Mouse (Mus musculus) 3T3-L1 (cell line): ENCODE results near the gene 4930412O13Rik.
A peak's percentile ranks its signal among the peaks of the same experiment; 100 is the strongest.

Source experiments
- DNase-seq: peaks from one replicate; pipeline ENCODE4 v3.0.0-alpha.2; 2015; ENCODE audit warnings: low read depth, low spot score

The 4930412O13Rik gene

DNA sequence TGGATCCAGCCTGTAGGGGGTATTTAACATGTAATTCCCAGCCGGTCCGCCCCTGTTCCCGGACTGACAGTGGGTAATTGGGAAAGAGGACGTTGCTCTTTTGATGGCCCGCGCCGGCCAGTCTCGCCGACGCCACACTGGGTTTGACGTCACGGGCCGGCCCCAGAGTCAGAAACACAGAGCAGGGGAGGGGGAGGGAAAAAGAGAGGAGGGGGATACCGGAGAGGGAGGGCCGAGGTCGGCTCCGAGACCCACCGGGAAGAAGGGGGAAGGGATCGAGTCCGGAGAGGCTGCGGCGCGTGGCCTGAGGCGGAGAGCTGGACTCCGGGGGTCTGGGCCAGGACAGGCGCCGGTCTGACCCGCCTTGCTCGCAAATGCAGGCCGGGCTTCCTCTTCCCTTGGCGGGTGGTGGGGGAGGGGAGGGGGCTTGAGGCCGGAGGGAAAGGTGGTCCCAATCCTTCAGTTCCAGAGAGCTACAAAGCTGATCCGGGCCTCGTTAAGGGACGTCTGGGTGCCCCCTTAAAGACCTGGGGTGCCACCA is at the start of gene 4930412O13Rik:
TSS of gene 4930412O13Rik (plus strand) at position 202 of the 541 bp plus-strand sequence.
- DNase-seq, result no peak

DNA sequence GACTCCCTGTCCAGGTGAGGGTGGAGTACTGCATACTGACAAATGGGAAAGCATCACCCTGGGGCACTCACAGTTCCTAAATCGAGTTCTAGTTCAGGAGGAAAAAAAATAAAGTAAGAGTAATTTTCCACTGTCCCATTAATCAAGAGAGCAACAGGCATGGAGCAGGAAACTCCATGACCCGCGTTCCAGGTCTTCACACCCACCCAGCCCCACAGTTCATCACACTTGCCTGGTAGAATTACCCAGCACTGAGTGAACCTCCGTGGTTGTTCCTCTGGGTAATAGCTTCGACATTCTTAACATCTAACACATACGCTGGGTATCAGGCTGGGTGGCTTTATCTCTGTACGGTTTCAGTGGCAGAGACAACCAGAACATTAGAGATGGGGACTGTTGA is 47.3 kb upstream of the 4930412O13Rik start:
- no peak for DNase-seq

DNA sequence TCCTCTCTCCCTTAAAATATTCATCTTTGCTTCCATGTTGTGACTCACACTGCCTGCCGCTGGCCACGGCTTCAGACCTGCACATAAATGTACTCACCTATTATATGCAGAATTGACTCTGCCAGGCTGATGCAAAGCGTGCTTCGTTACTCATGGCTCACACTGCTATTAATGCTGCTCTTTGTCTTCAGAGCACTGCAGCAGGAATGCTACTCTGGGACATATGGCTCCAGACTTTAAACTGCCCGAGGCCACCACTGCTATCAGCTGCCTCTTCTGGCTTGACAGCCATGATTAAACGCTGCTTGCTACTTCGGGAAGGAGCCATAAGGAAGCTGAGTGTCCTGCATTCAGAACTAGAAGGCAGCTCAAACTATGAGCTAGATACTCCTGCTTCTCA is 45.9 kb upstream of the 4930412O13Rik start:
- peak; percentile 22 for DNase-seq

DNA sequence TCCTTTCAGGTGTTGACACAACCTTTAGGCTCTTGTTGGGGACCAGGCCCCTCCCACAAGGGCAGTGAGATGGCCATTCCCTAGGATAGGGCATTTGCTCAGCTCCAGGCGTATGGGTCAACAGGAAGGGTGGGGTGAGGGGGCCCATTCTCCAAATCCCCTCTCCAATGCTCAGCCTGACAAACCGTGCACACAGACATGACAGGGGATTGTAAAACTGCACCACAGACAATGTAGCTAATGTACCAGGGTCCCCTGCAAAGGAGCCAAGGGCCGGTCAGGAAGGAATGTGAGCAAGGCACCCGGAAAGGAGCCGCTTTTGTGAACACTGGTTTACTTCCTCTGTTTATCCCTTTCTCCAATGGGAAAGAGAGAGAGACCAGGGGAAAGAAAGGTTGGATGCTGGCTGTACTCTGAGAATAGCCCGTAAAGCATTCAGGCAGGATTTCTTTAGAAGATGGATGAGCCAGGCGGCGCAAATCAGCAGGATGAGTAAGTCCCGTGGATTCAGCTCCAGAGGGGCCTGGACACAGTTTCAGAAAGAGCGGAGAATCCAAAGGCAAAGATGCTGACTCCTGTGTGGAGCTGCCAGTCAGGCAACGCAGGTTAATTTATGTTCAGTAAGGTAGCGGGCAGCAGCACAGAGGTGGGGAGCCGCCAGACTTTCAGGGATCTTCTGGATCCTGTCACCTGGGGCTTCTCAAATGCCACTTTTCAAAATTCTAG is 28.0 kb upstream of the 4930412O13Rik start:
- DNase-seq, result no peak

DNA sequence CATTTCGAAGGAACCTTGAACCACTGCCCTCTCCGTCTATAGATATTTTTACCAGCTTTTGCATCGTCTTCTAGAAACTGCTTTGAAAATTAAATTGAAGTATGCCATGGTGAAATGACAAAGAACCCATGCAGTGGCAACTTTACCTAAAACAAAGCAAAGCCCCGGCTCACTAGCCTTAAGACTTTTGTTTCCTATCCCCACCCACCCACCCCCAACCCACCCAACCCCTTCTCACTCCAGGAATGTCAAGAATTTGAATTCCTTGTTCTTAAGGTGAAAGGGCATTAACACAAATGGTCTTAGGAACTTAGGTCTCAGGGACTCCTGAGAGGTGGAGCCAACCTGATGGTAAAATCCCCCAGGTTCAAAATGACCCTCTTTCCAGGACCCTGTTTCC is 25.2 kb upstream of the 4930412O13Rik start:
- no peak for DNase-seq

DNA sequence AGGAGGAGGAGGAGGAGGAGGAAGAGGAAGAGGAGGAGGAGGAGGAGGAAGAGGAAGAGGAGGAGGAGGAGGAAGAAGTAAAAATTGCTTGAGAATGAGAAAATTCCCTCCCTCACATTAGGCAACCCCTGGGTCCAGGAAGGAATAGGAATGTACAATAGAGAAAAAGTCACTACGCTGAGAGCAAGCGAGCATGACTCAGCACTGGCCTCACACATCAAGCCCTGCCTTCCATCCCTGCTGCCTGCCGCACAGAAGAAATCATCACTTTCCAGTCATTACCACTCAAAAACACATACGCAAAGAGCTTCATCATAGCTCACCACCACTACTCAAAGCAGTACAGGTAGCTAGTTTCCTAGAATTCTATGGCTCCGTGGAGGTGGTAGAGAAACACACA is 20.4 kb upstream of the 4930412O13Rik start:
- peak; percentile 44 for DNase-seq

DNA sequence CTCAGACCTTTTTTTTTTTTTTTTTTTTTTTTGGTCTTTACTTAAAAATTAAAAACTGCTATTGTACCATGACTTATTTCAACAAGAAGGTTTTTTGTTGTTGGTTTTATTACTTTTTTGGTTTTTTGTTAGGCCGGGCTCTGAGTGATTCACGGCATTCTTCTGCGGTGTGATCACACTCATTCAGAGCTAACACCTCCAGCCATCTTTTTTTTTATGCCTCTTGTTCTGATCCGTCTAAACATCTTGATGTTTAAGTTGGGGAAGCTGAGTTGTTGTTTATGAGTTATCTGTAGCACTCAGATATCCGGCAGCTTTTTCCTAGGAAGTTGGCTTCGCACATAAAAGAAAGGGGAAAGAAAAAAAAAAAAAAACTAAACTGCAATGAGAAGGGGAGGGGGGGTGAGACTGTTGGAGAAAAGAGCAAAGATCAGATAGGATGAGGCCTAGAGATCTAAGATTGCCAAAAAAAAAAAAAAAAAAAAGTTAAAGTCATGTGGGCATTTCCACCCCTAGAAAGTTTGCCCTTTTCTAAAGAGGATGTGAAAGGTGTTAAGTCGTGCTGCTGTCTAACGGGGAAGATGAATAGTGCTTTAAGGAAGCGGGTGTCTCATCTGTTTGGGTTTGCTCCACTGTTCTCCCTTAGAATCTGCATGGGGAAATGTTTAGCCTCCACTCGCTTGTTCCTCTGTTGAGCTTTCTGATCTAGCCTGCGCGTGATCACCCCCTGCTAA is 13.8 kb upstream of the 4930412O13Rik start:
- peak; percentile 28 for DNase-seq

DNA sequence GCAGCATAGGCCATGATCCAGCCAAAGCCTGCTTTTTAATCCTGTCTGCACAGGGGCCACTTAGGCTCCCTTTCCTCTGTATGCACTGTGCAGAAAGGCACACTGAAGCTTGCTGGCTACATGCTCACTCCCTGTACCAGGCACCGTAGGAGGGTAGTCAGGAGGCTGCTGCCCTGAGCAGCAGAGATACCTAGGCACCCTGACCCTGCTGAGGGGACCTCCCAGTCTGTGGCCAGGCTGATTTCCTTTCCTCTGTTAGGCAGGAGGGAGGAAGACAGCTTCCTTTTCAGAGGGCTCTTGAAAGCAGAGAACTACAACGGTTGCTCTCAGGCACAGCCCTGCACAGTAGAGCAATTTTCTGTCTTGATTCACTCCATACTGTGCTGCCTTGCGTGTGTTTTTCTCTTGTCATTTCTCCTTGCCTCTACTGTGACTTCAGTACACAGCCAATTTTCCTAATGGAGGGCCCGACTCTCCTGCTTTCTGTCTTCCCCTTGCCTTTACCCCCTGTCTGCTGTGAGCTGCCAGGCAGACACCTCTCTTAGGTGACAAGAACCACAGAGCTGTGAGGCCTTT is 9.8 kb upstream of the 4930412O13Rik start:
- no peak for DNase-seq

DNA sequence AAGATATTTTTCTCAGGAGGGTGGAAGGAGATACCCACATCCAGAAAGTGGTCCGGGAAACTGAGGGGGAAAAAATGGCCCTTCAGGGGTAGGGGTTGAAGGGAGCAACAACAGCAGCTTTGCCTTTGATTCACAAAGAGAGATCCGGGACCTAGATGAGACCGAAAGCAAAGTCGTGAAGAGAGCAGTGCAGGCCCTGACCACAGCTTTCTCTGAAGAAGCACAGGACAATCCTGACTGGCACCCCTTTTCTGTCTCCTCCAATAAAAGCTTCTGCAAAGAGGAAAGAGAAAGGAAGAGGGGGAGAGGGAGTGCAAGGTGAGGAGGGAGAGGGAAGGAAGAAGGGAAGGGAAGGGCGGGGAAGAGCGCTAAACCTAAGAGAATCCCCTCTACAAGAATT is 9.3 kb upstream of the 4930412O13Rik start:
- no peak for DNase-seq

DNA sequence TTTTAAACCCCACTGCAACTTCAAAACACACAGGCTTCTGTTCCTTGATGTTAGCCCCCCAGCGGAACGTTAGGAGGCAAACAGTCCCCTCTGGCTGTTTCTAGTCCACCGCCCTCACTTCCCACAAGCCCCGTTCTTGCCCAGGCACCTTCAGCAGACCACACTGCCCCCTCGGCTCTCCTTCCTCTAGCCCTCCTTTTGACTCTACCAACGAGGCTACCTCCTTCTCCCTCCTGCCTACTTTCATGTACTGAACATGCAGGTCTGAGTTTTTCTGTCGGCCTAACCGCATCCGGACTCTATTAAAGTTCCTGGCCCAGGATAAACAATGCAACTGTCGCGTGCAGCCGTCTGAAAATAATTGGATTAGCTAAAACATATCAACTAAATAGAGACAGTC is 8.4 kb upstream of the 4930412O13Rik start:
- no peak for DNase-seq

DNA sequence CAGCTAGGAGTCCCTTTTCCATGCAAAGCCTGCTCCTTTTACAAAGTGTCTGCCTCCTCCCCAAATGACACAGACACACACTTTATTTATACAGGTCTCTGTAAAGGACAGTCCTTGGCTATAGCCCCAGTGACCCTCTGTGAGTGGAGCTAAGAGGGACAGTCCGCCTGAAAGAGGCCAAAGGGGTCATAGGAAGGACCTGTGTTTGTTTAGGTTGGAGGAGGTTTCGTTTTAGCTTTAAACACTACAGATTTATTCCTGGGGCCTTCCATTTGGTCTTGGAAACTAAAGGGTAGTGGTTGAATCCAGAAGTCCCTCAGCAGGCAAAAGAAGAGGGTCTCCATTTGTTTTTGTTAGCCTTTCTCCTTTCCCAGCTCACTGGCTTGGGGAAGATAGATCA is 7.3 kb upstream of the 4930412O13Rik start:
- DNase-seq, result no peak

DNA sequence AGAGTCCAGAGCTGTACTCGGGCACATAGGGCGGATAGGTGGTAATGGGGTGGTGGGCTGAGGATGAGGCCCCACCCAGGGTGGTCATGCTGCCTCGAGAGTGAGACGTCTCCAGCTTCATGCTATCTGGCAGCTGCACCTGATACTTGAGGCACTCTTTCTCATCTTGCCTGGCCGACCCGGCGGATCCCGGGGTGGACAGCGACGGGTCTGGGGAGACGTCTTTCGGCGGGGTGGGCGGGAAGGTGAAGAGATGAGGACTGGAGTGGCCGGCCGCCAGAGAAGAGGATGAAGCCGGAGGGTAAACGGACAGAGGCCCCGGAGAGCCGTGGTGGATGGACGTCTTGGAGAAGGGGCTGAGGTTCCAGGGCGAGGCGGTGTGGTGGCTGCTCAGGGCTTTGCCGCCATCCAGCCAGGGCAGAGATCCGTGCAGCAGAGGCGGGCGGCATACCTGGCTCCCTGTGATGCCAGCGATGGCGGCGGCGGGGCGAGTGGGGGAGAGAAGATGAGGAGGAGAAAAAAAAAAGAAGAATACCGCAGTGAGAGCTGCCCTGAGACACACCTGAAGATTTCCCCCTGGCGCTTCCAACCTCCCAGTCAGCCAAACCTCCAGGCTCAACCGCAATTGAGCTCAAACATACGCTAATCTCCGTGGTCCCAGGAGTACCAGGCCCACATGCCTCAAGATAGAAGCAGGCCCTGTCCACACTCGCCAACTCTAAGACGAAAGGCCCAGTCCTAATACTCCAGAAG is 6.4 kb upstream of the 4930412O13Rik start:
- DNase-seq, result no peak

DNA sequence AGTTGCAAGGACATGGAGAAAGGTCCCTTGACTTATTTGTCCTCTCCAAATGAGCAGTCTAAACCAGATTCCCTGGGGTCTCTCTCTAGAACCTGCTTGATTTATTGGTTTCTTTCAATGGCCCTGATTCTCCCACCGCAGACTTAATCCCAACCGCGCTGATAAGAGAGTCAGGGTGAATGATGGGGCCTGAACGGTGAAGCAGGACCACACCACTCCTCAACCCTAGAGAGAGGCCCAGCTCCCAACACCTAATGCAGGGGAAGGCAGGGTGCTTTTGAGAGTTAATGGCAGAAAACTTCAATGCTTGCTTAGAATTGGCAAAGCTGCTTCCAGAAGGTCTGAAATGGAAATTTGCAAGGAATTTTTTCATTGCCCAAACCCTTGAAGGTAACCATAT is 5.8 kb upstream of the 4930412O13Rik start:
- DNase-seq, result no peak

DNA sequence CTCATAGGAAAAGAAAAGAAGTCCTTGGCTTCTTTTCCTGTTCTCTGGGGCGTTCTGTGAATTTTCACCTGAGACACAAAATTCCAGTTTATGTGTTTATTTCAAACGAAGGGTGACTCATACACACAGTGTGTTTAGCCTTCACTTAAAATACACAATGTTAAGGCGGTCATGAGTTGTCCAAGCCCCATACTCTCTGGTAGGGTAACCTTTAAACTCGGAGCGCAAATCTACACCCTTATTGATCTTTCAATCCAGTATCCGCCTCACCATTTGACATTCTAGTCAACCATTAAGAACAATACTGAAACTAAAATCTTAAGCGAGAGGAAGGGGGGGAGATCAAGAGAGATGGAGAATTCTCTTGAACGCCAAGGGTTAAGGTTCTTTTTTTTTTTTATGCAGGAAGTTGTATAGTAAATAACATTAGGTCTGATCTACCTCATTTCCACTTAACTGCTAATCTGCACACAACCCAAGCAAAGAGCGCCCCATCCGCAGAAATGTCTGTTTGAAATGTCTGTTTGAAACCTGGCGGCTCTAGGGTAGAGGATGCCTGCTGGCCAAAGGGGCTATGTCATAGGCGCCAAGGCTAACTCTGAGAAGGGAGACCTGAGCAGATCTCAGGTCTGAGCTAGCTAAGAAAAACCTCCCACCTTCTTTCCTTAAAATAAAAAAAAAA is 5.2 kb upstream of the 4930412O13Rik start:
- no peak for DNase-seq

DNA sequence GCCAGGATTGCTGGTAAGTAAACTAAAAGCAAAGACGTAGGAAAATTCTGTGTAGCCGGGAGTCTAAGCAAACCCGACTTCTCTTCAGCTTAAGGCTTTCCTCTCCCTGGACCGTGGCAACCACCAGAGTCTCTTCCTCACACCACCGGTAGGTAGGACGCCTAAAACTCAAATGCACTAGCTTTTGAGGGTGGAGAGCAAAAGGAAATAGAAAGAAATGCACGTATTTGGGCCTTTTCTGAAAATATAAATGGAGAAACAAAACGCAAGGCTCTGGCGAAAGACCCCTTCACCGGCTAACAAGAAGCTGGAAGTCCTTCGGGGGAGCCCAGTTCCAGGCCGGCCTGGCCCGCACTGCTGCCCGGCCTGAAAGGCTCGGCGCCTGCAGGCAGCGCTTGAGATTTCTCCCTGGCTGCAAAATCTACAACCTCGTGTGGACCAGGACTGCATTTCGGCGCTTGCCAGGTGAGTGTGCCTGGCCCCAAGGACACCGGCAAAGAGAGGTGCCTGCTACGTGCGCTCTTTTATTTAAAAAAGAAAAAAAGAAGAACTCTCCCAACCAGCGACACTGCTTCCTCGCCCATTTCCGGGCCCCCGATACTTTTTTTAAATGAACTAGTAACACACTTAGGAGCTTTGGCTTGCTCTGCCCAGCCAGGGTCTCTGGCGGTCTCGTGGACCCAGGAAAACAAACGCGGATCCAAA is 4.3 kb upstream of the 4930412O13Rik start:
- DNase-seq, result no peak

DNA sequence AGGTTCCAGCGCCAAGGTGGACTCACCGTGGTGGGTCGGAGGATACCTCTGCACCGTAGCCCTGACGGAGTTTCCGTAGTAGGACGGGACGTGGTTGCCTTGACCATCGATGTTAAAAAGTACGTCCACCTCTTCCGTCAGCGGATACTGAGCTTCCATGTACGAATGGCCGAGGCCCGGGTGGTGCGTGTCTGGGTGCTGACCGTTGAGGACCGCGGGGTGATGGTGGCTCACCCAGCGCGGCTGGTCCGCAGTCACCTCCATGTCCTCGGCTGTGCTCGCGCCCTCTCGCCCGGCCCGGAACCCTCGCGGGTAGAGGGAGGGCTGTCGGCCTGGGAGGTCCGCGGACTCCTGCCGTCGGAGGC is 3.7 kb upstream of the 4930412O13Rik start:
- DNase-seq, result no peak

DNA sequence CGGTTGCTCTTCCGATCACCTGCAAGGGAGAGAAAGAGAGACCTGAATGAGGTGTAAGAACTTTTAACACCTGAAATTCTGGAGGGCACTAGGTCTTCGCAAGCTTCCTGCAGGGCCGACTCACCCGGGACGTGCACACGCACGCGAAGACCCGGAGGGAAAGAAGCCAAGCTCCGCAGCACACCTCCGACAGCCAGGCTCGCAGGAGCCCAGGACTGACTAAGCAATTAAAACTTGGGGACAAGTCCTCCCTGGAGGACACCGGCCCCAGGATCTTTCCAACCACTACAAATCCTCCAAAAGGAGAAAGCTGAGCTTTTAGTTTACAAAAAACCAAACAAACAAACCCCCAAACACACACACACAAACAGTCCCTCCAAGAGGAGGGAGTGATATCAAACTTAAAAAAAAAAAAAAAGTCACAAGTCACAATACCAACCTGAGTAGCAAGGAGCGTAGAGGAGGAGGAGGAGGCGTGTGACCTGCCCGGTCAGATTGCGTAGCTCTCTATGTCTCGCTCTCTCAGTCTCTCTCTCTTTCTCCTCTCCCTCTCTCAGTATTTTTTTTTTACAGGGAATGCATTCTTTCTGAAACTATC is 3.0 kb upstream of the 4930412O13Rik start:
- DNase-seq, result no peak

DNA sequence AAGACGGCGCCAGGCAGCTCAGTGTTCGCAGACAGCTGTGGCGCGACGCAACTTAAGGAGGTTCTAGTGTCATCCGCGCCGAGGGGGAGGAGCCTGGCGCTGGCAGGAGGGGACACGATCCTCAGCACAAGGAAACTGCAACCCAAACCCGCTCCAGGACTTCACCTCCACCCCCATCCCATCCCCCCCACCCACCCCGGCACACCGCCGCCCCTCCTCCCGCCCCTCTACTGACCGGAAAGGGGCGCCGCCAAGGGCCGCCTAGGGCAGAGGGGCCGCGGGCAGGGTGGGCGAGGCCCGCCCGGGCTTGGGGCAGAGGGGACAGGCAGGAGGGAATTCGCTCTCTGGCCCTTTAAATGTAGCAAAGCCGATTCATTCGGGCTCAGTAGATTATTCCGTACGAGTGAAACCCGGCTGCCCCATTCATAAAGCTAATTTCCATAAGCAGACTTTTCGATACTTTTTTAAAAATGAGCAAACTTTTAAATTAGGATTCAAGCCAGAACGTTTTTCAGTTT is 2.4 kb upstream of the 4930412O13Rik start:
- DNase-seq, result peak; percentile 72

DNA sequence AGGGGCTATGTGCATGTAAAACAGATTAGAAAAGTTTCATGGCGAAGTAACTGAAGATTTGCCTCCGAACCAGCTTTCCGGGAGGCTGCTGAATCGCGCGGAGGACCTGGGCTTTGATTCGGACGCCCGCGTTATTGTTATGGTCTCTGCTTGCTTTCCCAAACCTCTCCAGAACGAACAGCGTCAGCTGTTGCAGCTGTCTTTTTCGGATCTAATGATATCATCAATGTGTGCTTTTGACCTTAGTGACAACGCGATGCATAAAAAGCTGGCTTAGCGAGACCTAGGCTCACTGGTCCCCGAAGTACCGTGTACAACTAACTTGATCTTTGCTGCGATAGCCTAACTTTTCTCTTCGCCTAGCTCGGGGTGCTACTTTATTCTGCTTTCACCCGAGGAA is 2.0 kb upstream of the 4930412O13Rik start:
- DNase-seq, result peak; percentile 71

DNA sequence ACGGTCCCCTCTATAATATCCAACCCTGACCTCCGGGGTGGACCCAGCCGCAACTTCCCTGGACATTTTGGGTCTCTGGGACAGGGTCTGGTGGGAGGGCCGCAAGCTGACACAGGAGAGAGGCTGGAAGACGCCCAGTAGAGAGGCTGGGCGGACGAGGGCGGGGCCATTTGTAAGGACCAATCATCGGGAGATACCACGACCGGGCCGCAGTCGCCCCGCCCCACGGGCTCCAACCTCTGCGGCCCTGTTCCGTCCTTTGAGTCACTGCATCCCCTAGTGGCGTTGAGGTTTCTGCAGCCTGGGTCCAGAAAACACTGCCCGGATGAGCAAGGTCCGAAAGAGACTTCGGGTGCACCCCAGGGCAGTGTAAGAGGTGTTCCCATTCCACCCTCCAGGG is 1.6 kb upstream of the 4930412O13Rik start:
- peak; percentile 97 for DNase-seq
